Mouse (Mus musculus) heart, adult 18-20 months (tissue): ENCODE measurements around the gene Jade1. TPM values are rescaled to one million over a fixed set of nuclear protein-coding genes. Genes with fewer than 3 reads are reported as not detected.

ENCODE experiments used
- DNase-seq, 2 experiments: peaks; one replicate each; pipeline ENCODE4 v3.0.0; 2021 to 2022; ENCODE audit warnings: mixed read lengths in 1 of 2
- total RNA-seq, 2 experiments: library from RNA; stranded (reverse); gene quantifications; 2 replicates each; pipeline ENCODE4 v1.2.3; 2021

Gene Jade1
- total RNA-seq, 2 experiments from 2014 or later = 28.5 to 32.3 TPM

- DNase-seq = peak; percentile 42 to 47
These were observed 43.7 kb downstream of the Jade1 start for GRCm38 (mm10) chr3:41599226-41599625.

DNA sequence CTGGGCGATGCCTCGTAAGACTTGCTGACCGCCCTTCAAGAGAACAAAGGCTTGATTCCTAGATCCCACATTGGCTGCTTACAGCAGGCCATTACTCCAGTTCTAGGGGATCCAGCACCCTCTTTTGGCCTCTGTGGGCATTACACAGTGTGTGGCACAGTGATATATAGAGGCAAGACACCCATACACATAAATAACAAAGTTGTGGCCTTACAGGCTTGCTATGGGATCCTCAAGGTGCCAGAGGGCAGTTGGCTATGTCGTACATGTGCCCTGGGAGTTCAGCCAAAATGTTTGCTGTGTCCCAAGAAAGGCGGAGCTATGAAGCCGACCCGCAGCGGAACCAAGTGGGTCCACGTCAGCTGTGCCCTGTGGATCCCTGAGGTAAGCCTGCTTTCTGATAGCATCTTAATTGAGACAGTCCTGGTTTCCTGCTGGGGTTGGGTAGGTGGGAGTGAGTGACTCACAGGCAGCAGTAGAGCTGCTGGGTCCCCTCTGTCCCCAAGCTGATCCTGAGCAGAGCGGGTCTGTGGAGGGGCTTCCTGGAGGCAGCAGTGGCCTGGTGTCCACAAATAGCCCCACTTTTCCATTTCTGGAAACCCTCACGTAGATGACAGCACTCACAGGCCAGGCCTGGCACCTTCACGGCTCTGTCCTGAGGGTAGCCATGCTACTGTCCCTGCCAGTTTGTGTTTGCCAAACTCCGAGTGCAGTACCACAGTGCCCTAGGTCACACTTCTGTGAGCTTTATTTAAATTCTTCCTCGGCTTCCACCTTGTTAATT lies 44.5 kb downstream of the Jade1 start:
- DNase-seq = peak; percentile 76 to 87

DNA sequence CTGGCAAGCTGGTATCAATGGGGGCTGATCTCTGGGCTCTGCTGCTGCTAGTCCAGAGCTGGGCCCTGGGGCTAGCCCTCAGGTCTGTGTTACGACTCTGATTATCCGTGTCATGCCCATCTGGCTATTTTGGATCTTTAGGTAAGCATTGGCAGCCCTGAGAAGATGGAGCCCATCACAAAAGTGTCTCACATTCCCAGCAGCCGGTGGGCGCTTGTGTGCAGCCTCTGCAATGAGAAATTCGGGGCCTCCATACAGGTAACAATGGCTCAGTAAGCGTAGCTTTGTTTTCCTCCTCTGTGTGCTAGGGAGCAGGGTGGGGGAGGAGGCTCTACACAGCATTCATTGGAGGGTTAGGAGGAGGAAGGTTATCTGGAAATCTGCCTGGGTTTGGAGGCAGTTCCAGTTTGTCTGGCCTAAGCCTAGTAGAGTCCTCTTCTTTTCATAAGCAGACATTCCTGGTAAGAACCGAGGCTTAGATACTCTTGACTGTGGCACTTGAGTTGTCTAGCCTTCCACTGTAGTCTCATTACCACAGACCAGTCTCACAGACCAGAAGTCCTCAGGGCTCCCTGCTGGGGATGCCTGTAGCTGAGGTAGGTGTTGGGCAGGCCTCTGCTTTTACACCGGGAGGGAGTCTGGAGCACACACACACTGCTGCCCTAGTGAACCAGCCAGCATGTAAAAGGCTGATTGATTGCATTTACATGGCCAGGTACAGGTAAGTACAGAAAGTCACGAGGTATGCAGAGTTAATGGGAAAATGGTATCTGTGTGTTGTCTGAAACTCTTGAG lies 45.9 kb downstream of the Jade1 start:
- DNase-seq = no peak

DNA sequence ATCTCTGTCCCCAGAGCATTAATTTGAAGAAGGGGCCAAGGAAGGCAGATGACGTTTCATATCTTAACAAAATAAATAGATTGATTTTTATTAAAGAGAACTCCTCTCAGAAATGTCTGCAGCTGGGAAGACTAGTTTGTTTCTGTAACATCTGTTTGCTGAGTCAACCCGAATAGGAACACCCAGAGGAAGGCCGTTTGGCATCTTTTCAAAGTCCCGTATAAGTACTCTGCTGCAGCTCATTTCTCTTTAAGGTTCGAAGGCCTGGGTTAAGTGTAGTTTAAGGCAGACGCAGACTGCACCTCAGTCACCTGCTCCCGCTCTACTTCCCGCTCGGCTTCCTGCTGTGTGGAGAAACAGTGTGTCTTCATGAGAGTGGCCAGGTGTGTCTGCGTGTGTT lies 47.4 kb downstream of the Jade1 start:
- peak; percentile 52 to 54 for DNase-seq

DNA sequence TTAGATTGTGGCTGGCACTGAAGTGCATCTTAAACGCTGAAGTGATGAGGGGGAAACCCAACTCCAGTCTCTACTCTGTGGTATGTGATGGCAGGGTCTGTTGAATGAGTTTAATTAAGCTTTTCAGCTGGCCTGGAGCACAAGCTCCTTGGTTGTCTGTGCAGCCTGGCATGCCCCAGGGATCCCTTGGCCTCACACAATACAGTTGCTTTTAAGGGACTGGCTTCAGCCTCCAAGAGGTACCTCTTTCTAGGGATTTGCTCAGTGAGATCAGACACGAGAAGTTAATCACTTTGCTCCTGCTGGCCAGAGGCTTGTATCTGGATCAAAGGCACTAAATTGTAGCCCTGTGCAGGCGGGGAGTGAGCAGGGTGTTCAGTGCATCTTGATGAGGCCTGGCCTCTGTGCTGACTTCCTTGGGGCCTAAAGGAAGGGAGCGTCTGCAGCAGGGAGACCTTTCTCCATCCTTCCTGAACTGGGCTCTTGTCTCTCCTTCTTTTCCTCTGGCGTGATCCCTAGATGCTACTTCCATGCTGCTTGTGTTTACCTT lies 48.0 kb downstream of the Jade1 start:
- DNase-seq = no peak

DNA sequence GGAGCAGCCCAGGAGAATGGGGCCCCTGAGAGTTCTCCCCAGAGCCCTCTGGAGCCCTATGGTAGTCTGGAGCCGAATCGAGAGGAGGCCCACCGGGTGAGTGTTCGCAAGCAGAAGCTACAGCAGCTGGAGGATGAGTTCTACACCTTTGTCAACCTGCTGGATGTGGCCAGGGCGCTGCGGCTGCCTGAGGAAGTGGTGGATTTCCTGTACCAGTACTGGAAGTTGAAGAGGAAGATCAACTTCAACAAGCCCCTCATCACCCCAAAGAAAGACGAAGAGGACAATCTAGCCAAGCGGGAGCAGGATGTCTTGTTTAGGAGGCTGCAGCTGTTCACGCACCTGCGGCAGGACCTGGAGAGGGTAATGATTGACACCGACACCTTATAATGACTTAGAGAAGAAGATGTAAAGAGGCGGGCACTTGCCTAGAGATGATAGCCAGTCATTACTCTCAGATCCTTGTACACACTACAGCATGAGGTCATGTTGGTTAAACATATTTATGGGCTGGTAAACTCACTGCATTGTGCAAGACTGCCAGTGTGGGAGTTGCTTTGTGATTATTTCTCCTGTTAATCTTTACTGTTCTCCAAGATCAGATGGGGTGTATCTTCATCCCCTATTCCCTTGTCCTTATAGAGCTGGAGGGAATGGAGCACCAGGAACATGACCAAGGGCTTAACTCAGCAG lies 49.2 kb downstream of the Jade1 start:
- no peak for DNase-seq

GRCm38 (mm10) chr3:41605601-41606329 lies 50.2 kb downstream of the Jade1 start:
- DNase-seq = peak in 1 of 2 experiments; percentile 49

GRCm38 (mm10) chr3:41606330-41606664 lies 50.8 kb downstream of the Jade1 start:
- no peak for DNase-seq

DNA sequence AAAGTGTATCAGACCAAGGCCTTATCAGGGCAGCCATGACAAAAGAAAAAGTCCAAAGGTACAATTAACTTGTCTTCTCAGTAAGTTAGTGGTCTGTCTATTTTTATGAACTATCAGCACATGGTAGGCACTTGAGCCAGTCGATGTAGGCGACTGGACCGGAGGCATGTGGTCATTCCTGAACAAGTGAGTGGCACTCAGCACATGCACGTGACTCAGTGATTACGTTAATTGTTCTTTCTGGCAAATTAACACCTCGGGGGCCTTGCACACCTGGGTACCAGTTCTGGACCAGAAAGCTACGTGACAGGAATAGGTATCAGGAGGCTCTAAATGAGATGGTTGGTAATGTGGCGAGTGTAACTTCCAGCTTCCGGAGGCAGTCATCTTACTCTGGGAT lies 51.5 kb downstream of the Jade1 start:
- DNase-seq = peak in 1 of 2 experiments; percentile 24

DNA sequence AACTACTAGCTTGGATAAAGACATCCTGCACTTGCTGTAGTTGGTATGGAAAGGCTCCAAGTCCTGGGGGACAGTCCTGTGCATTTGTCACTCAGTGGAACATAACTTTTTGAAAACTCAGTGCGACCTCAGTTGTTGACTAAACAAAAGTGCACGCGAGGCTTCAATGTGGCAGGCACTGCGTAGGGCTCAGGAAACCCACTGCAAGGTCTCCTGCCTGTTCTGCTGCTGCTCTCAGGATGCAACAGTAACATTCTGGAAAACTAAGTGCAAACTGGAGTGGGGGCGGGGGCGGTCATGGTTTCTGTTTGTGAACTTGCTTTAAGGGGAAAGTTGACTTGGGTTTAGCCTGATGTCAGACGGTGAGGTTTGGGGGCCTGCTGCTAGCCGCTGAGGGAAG lies 51.9 kb downstream of the Jade1 start:
- no peak for DNase-seq

GRCm38 (mm10) chr3:41609071-41609470 lies 53.5 kb downstream of the Jade1 start:
- DNase-seq = no peak

GRCm38 (mm10) chr3:41612211-41612610 lies 56.7 kb downstream of the Jade1 start:
- no peak for DNase-seq

DNA sequence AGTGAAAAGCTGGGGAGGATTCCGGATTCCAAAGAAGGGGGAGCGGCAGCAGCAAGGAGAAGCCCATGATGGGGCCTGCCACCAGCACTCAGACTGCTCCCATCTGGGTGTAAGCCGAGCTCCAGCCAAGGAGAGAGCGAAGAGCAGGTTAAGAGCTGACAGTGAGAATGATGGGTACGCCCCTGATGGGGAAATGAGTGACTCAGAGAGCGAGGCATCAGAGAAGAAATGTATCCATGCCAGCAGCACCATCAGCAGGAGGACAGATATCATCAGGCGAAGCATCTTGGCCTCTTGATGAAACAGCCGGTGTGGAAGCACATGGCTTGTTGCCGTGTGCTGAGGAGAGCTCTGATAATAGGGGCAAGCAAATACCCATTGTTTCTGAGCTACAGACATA lies 58.2 kb downstream of the Jade1 start:
- DNase-seq = no peak

GRCm38 (mm10) chr3:41614230-41614985 lies 58.9 kb downstream of the Jade1 start:
- DNase-seq = no peak

DNA sequence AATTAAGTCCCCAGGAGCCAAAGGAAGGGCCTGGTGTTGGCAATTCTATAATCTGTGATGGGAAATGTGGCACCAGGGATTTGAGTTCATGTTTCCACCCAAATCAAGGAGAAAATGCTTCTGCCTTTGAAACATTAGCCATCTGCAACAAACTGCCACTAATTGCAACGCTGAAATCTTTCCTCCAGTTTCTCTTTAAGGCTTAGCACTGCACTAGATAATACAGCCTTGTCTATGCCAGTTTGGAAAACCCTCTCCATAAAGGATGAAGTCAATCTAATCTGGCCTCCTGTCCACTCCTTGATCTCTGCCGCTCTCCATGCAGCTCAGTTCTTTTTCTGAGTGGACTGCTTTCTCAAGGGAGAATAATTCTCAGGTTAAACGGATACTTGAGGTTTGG lies 62.5 kb downstream of the Jade1 start:
- no peak for DNase-seq

- DNase-seq = no peak
These were observed 63.0 kb downstream of the Jade1 start for GRCm38 (mm10) chr3:41618488-41618887.

DNA sequence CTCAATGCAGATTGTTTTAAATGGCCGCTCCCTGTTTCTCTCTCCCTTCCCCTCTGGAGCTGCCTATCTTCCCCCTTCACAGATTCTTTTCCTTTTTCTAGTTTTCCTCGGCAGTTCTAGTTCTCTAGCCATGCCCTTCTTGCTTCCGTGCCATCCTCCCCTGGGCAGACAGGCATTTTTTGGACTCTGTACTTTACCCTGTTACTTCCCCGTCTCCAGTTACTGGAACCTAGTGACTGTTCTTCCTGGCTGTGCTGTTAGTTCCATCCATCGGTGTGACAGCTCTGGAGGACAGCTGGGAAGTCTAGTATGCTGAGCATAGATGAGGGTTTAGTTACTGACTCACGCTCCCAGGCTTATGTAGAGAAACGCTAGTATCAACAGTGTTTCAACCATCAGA lies 65.4 kb downstream of the Jade1 start:
- no peak for DNase-seq

GRCm38 (mm10) chr3:41655642-41656041 lies 100.1 kb downstream of the Jade1 start:
- no peak for DNase-seq
